Mouse (Mus musculus): Measurements from ENCODE around the gene Ccdc171. TPM values are rescaled to one million over a fixed set of nuclear protein-coding genes. Genes with fewer than 3 reads are reported as not detected.

Ccdc171 gene
- polyA plus RNA-seq, 1 experiment from 2014 or later: 5.9 TPM

Other genes with a start within 250 kb of the Ccdc171 start
- gene Ttc39b, start 201.3 kb upstream of the Ccdc171 start, polyA plus RNA-seq (2014; fragmentation: Nextera tagmentation; extraction: Ambion mirVana): 2.2 and 2.4 TPM in 2 replicates
- gene Snapc3, start 107.8 kb upstream of the Ccdc171 start, polyA plus RNA-seq (2014; fragmentation: Nextera tagmentation; extraction: Ambion mirVana): 63.6 and 66.0 TPM in 2 replicates
- gene Psip1, start 39.1 kb upstream of the Ccdc171 start, polyA plus RNA-seq (2014; fragmentation: Nextera tagmentation; extraction: Ambion mirVana): 313 and 341 TPM in 2 replicates